Mouse (Mus musculus) 3T3-L1 (cell line): ENCODE results near the gene Cyp2j7.
"Not testable (repeated sequence)": the region's sequence is repeated elsewhere in the genome, so short reads cannot be mapped to it uniquely, and the experiment has no call there.

ENCODE experiments used
- DNase-seq: peaks from one replicate; pipeline ENCODE4 v3.0.0-alpha.2; 2015; ENCODE audit warnings: low read depth, low spot score

Cyp2j7 gene

GRCm38 (mm10) chr4:96236559-96236958 lies at the start of gene Cyp2j7:
TSS of gene Cyp2j7 (minus strand) at chr4:96236659.
- DNase-seq: no peak

DNA sequence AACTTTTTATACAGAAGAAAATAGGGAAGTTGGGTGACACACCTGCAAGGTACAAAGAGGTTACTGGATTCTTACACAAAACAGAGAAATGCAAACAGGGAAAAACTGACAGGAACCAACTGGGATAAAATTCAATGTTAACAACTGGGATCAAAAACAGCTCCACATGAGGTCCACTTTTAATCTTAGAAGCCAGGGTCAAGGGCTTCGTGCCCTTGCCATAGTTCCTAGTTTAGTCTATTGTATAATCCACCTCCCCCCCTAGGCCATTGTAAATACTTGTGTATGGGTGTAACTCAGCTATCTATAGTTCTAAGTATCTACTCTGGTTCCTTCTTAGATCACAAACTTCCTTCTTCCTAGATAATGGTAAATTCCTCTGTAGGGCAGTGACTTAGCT lies 40.4 kb upstream of the Cyp2j7 start:
- DNase-seq: not testable (repeated sequence)

GRCm38 (mm10) chr4:96273907-96274306 lies 37.4 kb upstream of the Cyp2j7 start:
- DNase-seq: peak; percentile 54

- DNase-seq: no peak
Measured at GRCm38 (mm10) chr4:96196701-96197100, 39.8 kb downstream of the Cyp2j7 start.

DNA sequence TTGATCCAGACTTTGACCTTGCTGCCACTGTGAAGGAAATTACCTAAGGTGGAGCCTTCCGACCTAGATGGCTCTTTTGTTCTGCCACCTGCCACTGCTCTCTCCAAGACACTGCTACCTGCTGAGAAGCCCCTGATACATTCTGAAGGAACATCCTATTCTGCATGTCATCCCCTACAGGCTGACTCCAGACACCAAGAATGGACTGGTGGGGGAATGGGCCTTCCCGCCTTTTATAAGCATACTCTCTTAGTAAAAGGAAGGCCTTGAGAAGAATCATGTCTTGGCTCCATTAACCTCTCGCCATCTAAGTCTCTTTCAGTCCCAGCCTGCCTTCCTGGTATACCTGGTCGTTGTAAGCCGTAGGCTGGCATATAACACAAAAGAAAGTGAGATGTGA lies 47.1 kb downstream of the Cyp2j7 start:
- not testable (repeated sequence) for DNase-seq

- DNase-seq: not testable (repeated sequence)
Measured at GRCm38 (mm10) chr4:96188671-96189070, 47.8 kb downstream of the Cyp2j7 start.

DNA sequence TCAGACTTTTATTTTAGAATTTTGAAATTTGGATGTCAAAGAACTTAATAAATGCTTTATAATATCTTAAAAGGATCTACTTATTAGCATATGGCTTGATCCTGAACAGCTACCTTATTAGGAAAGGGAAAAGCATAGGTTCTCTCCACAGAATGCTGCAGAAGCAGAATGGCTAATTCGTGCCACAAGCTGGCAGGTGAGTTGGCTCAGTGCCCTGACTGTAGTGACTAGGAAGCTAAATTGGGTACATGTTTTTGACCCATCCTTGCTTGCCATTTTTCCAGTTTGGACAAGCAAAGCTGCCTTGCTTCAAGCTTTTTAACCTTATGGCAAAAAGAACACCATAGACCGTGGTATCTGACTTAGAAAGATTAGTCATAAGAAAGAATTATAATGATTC lies 48.3 kb downstream of the Cyp2j7 start:
- DNase-seq: not testable (repeated sequence)

DNA sequence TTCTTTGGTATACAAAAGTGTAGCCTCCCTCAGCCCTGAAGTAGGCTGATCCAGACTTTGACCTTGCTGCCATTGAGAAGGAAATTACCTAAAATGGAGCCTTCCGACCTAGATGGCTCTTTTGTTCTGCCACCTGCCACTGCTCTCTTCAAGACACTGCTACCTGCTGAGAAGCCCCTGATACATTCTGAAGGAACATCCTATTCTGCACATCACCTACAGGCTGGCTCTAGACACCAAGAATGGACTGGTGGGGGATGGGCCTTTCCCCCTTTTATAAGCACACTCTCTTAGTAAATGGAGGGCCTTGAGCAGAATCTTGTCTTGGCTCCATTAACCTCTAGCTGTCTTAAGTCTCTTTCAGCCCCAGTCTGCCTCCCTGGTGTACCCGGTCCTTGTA lies 51.7 kb downstream of the Cyp2j7 start:
- DNase-seq: not testable (repeated sequence)

- no peak for DNase-seq
Measured at GRCm38 (mm10) chr4:96162839-96163238, 73.6 kb downstream of the Cyp2j7 start.

DNA sequence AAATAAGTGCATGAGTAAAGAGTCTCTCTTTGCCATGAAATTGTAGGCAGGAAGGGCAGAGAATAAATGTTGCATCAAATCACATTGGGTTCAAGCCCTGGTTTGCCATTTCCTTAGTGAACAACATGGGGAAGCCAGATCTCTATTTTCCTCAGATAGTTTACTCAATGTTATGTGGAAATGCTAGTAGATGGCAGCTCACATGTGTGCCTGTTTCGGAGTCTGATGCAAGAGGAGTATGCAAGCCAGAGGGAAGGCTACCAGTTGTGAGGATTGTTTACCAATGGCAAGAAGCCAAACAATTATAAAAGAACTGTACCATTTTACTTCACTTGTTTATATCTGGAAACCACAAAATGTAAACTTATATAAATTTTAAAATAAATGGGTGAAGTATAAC lies 74.9 kb downstream of the Cyp2j7 start:
- DNase-seq: no peak
